Mouse (Mus musculus): ENCODE measurements at regions not wholly inside any gene's neighbourhood (a gene's known extent, or its start where the extent isn't known, plus 50 kb on each side); places are given as distances from the start of the nearest gene placed in this dataset.

- no peaks in the 10 kb centered on the region for H3K4me1 ChIP-seq (replicated peaks; ENCODE audit: control insufficient read depth in 2 of 2, insufficient read depth in 2 of 2, low read length in 1 of 2)
- DNase-seq (ENCODE audit: low read depth in 3 of 3, low spot score in 3 of 3), result no peak
- ATAC-seq (ENCODE audit: insufficient read depth), result no peak
- H3K36me3 ChIP-seq (replicated peaks; ENCODE audit: control insufficient read depth, insufficient read depth, low read depth), result no peaks in the 10 kb centered on the region
- H3K9ac ChIP-seq (replicated peaks), result no peak overlapping the region
- H3K9me3 ChIP-seq (ENCODE audit: control insufficient read depth, low read length), result no peaks in the 10 kb centered on the region
- 58% methylated on average over 5 of the region's 5 CpGs for WGBS (ENCODE audit: insufficient replicate concordance)
- TF ChIP-seq CTCF (IDR thresholded peaks at IDR 0.05; ENCODE audit: low read depth) (no peak), EP300 (IDR thresholded peaks at IDR 0.05; ENCODE audit: low read depth) (no peak)
- H3K4me3 ChIP-seq (ENCODE audit: insufficient read depth in 1 of 2, low read depth in 2 of 2, low read length in 2 of 2), result no peak overlapping the region
- H3K27ac ChIP-seq, result no peak overlapping the region
- no peak overlapping the region for H3K4me2 ChIP-seq (ENCODE audit: low read depth)
- no peaks in the 10 kb centered on the region for H3K27me3 ChIP-seq (ENCODE audit: control insufficient read depth, insufficient read depth, low read length)
Measured at GRCm38 (mm10) chr14:28675476-28675875, 170.9 kb downstream of the Wnt5a start.

- no peaks in the 10 kb centered on the region for H3K9me3 ChIP-seq (ENCODE audit: control insufficient read depth, low read length)
- no peak overlapping the region for H3K27ac ChIP-seq
- DNase-seq (ENCODE audit: low read depth in 3 of 3, low spot score in 3 of 3) (no peak), ATAC-seq (ENCODE audit: insufficient read depth) (no peak)
- no peak for TF ChIP-seq EP300 (IDR thresholded peaks at IDR 0.05; ENCODE audit: low read depth)
- TF ChIP-seq CTCF (IDR thresholded peaks at IDR 0.05; ENCODE audit: low read depth), result no peak
- H3K4me1 ChIP-seq (replicated peaks; ENCODE audit: control insufficient read depth in 2 of 2, insufficient read depth in 2 of 2, low read length in 1 of 2), result no peaks in the 10 kb centered on the region
- 64% methylated on average over 2 of the region's 2 CpGs for WGBS (ENCODE audit: insufficient replicate concordance)
- H3K4me2 ChIP-seq (ENCODE audit: low read depth), result no peak overlapping the region
- no peaks in the 10 kb centered on the region for H3K36me3 ChIP-seq (replicated peaks; ENCODE audit: control insufficient read depth, insufficient read depth, low read depth)
- no peak overlapping the region for H3K9ac ChIP-seq (replicated peaks)
- no peak overlapping the region for H3K4me3 ChIP-seq (ENCODE audit: insufficient read depth in 1 of 2, low read depth in 2 of 2, low read length in 2 of 2)
- no peaks in the 10 kb centered on the region for H3K27me3 ChIP-seq (ENCODE audit: control insufficient read depth, insufficient read depth, low read length)
Measured at GRCm38 (mm10) chr14:28699780-28700179, 195.2 kb downstream of the Wnt5a start.

GRCm38 (mm10) chr14:28704729-28705128 is 200.2 kb downstream of the Wnt5a start:
- H3K27ac ChIP-seq, result no peak overlapping the region
- DNase-seq (ENCODE audit: low read depth in 3 of 3, low spot score in 3 of 3) (no peak), ATAC-seq (ENCODE audit: insufficient read depth) (no peak)
- no peaks in the 10 kb centered on the region for H3K9me3 ChIP-seq (ENCODE audit: control insufficient read depth, low read length)
- H3K9ac ChIP-seq (replicated peaks), result no peak overlapping the region
- H3K27me3 ChIP-seq (ENCODE audit: control insufficient read depth, insufficient read depth, low read length), result no peaks in the 10 kb centered on the region
- H3K36me3 ChIP-seq (replicated peaks; ENCODE audit: control insufficient read depth, insufficient read depth, low read depth), result no peaks in the 10 kb centered on the region
- WGBS (ENCODE audit: insufficient replicate concordance), result 75% methylated on average over 5 of the region's 5 CpGs
- no peaks in the 10 kb centered on the region for H3K4me1 ChIP-seq (replicated peaks; ENCODE audit: control insufficient read depth in 2 of 2, insufficient read depth in 2 of 2, low read length in 1 of 2)
- H3K4me3 ChIP-seq (ENCODE audit: insufficient read depth in 1 of 2, low read depth in 2 of 2, low read length in 2 of 2), result no peak overlapping the region
- no peak for TF ChIP-seq EP300 (IDR thresholded peaks at IDR 0.05; ENCODE audit: low read depth)
- no peak for TF ChIP-seq CTCF (IDR thresholded peaks at IDR 0.05; ENCODE audit: low read depth)
- no peak overlapping the region for H3K4me2 ChIP-seq (ENCODE audit: low read depth)

- H3K36me3 ChIP-seq (replicated peaks; ENCODE audit: control insufficient read depth, insufficient read depth, low read depth), result no peaks in the 10 kb centered on the region
- no peak for ATAC-seq (ENCODE audit: insufficient read depth)
- H3K4me1 ChIP-seq (replicated peaks; ENCODE audit: control insufficient read depth in 2 of 2, insufficient read depth in 2 of 2, low read length in 1 of 2), result no peaks in the 10 kb centered on the region
- no peak for TF ChIP-seq EP300 (IDR thresholded peaks at IDR 0.05; ENCODE audit: low read depth)
- TF ChIP-seq CTCF (IDR thresholded peaks at IDR 0.05; ENCODE audit: low read depth), result no peak
- H3K27ac ChIP-seq, result no peak overlapping the region
- H3K9me3 ChIP-seq (ENCODE audit: control insufficient read depth, low read length), result no peaks in the 10 kb centered on the region
- H3K4me2 ChIP-seq (ENCODE audit: low read depth), result no peak overlapping the region
- 61% methylated on average over 10 of the region's 10 CpGs for WGBS (ENCODE audit: insufficient replicate concordance)
- no peaks in the 10 kb centered on the region for H3K27me3 ChIP-seq (ENCODE audit: control insufficient read depth, insufficient read depth, low read length)
- H3K4me3 ChIP-seq (ENCODE audit: insufficient read depth in 1 of 2, low read depth in 2 of 2, low read length in 2 of 2), result no peak overlapping the region
- H3K9ac ChIP-seq (replicated peaks), result no peak overlapping the region
- no peak for DNase-seq (ENCODE audit: low read depth in 3 of 3, low spot score in 3 of 3)
Measured at GRCm38 (mm10) chr14:28714598-28714997, 210.0 kb downstream of the Wnt5a start.

- Histone ChIP-seq H3K4me2 (ENCODE audit: low read depth) (no peak overlapping the region), H3K36me3 (replicated peaks; ENCODE audit: control insufficient read depth, insufficient read depth, low read depth) (no peaks in the 10 kb centered on the region), H3K9ac (replicated peaks) (no peak overlapping the region), H3K9me3 (ENCODE audit: control insufficient read depth, low read length) (no peaks in the 10 kb centered on the region), H3K4me3 (ENCODE audit: insufficient read depth in 1 of 2, low read depth in 2 of 2, low read length in 2 of 2) (no peak overlapping the region), H3K27me3 (ENCODE audit: control insufficient read depth, insufficient read depth, low read length) (no peaks in the 10 kb centered on the region), H3K27ac (no peak overlapping the region), H3K4me1 (replicated peaks; ENCODE audit: control insufficient read depth in 2 of 2, insufficient read depth in 2 of 2, low read length in 1 of 2) (no peaks in the 10 kb centered on the region)
- DNase-seq (ENCODE audit: low read depth in 3 of 3, low spot score in 3 of 3) (no peak), ATAC-seq (ENCODE audit: insufficient read depth) (no peak)
- TF ChIP-seq CTCF (IDR thresholded peaks at IDR 0.05; ENCODE audit: low read depth), result no peak
- no peak for TF ChIP-seq EP300 (IDR thresholded peaks at IDR 0.05; ENCODE audit: low read depth)
- WGBS (ENCODE audit: insufficient replicate concordance), result 79% methylated on average over 3 of the region's 3 CpGs
Measured at GRCm38 (mm10) chr14:28720545-28720944, 216.0 kb downstream of the Wnt5a start.
